Mouse (Mus musculus): ENCODE data around the gene Camkv. TPM values are rescaled to one million over a fixed set of nuclear protein-coding genes. Genes with fewer than 3 reads are reported as not detected.

Camkv gene
- polyA plus RNA-seq, 1 experiment from 2014 or later: 12.8 TPM

Other genes starting within 250 kb of the Camkv start
- 30.6 and 33.7 TPM in 2 replicates for gene Sema3f, start 225.2 kb upstream of the Camkv start, polyA plus RNA-seq (2016; fragmentation: Nextera tagmentation; extraction: Ambion mirVana)
- 266 and 271 TPM in 2 replicates for gene Rbm5, start 164.7 kb upstream of the Camkv start, polyA plus RNA-seq (2016; fragmentation: Nextera tagmentation; extraction: Ambion mirVana)
- gene Rbm6, start 62.4 kb upstream of the Camkv start, polyA plus RNA-seq (2016; fragmentation: Nextera tagmentation; extraction: Ambion mirVana): 135 and 153 TPM in 2 replicates
- 16.5 and 19.2 TPM in 2 replicates for gene Mon1a, start 47.5 kb upstream of the Camkv start, polyA plus RNA-seq (2016; fragmentation: Nextera tagmentation; extraction: Ambion mirVana)
- gene Mst1r, start 28.8 kb upstream of the Camkv start, polyA plus RNA-seq (2016; fragmentation: Nextera tagmentation; extraction: Ambion mirVana): 1.5 and 2.3 TPM in 2 replicates
- gene Actl11, start 7.2 kb upstream of the Camkv start, polyA plus RNA-seq (2016; fragmentation: Nextera tagmentation; extraction: Ambion mirVana): not detected in 2 replicates
- 22.7 and 23.3 TPM in 2 replicates for gene Traip, start 14.5 kb downstream of the Camkv start, polyA plus RNA-seq (2016; fragmentation: Nextera tagmentation; extraction: Ambion mirVana)
- 5.5 and 8.1 TPM in 2 replicates for gene Uba7, start 39.8 kb downstream of the Camkv start, polyA plus RNA-seq (2016; fragmentation: Nextera tagmentation; extraction: Ambion mirVana)
- gene Gm20661, start 47.4 kb downstream of the Camkv start, polyA plus RNA-seq (2016; fragmentation: Nextera tagmentation; extraction: Ambion mirVana): 1.8 and 2.2 TPM in 2 replicates
- gene Inka1, start 50.2 kb downstream of the Camkv start, polyA plus RNA-seq (2016; fragmentation: Nextera tagmentation; extraction: Ambion mirVana): 16.1 and 24.6 TPM in 2 replicates
- 2.6 TPM in 2 replicates for gene Cdhr4, start 56.8 kb downstream of the Camkv start, polyA plus RNA-seq (2016; fragmentation: Nextera tagmentation; extraction: Ambion mirVana)
- gene Gm20662, start 60.7 kb downstream of the Camkv start, polyA plus RNA-seq (2016; fragmentation: Nextera tagmentation; extraction: Ambion mirVana): 0.98 TPM in 2 replicates
- 94.2 and 100 TPM in 2 replicates for gene Ip6k1, start 66.8 kb downstream of the Camkv start, polyA plus RNA-seq (2016; fragmentation: Nextera tagmentation; extraction: Ambion mirVana)
- 17.3 and 18.2 TPM in 2 replicates for gene Gmppb, start 113.6 kb downstream of the Camkv start, polyA plus RNA-seq (2016; fragmentation: Nextera tagmentation; extraction: Ambion mirVana)
- 3.2 and 4.6 TPM in 2 replicates for gene Amigo3, start 117.5 kb downstream of the Camkv start, polyA plus RNA-seq (2016; fragmentation: Nextera tagmentation; extraction: Ambion mirVana)
- 0.14 TPM in 1 of 2 replicates, not detected in the other for gene Mst1, start 144.8 kb downstream of the Camkv start, polyA plus RNA-seq (2016; fragmentation: Nextera tagmentation; extraction: Ambion mirVana)
- gene Rnf123, start 147.7 kb downstream of the Camkv start, polyA plus RNA-seq (2016; fragmentation: Nextera tagmentation; extraction: Ambion mirVana): 41.2 and 43.4 TPM in 2 replicates
- gene Apeh, start 158.9 kb downstream of the Camkv start, polyA plus RNA-seq (2016; fragmentation: Nextera tagmentation; extraction: Ambion mirVana): 63.2 and 70.2 TPM in 2 replicates

All from midbrain, embryonic 12.5 days (tissue).